Mouse (Mus musculus) lung, adult 2 months (tissue): ENCODE results near the gene Cdc14b. TPM values are rescaled to one million over a fixed set of nuclear protein-coding genes. Genes with fewer than 3 reads are reported as not detected.

Experiments used
- DNase-seq: peaks from one replicate; pipeline ENCODE4 v3.0.0; 2022
- H3K4me1 ChIP-seq: fragments of 200-500 bp; 2 replicates; pipeline ENCODE4 v1.6.1; 2011; ENCODE audit warnings: low read length; ENCODE audit not compliant: control insufficient read depth, insufficient read depth
- H3K4me3 ChIP-seq: fragments of 200-500 bp; replicated peaks from 2 replicates; pipeline ENCODE3; 2011; ENCODE audit warnings: low read depth, mild to moderate bottlenecking, control low read depth, low read length; ENCODE audit errors: extremely low read depth
- CTCF ChIP-seq: fragments of 200-500 bp; IDR thresholded peaks from 2 replicates; pipeline ENCODE4 v1.5.1; 2011; ENCODE audit warnings: mild to moderate bottlenecking, low read length, control low read depth; ENCODE audit not compliant: insufficient read depth
- POLR2A ChIP-seq: fragments of 200-500 bp; IDR thresholded peaks from 2 replicates; pipeline ENCODE4 v1.6.1; 2011; ENCODE audit warnings: low read depth, mild to moderate bottlenecking, control low read depth, low read length, borderline replicate concordance; ENCODE audit errors: extremely low read depth
- WGBS: fragments of 180-500 bp; shearing (Covaris S2); methylation state at CpG from one replicate; pipeline ENCODE4 v1.1.7; 2018; 5-methylcytosine and 5-hydroxymethylcytosine counted together
- polyA plus RNA-seq: library from polyadenylated mRNA; depleted of rRNA; stranded (reverse); fragments of >200 nt; gene quantifications from 2 replicates; pipeline ENCODE4 v1.2.3, GENCODE M21; 2012

Cdc14b gene
- polyA plus RNA-seq, 1 experiment = 6.6 TPM

DNA sequence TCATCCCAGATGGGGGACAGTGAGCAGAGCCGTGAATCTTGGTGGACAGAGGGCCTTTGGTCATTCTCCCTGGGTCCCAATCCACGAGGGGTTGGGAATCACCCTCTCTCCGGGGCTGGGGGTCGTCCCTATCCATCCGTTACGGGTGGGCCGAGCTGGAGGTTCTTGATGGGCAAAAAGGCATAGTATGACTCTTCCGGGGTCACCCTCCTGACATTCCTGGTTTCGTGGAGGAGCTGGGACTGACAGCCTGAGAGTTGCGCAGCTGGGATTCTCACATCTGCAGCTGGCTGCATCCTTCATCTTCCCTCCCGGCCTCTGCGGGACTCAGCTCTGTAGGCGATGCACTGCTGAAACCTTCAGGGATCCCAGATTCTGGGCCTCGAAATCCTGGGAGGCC lies 112.5 kb downstream of the Cdc14b start:
- WGBS = 10% methylated on average over 14 of the region's 14 CpGs
- Histone ChIP-seq H3K4me3 (peak overlapping the region; percentile 78), H3K4me1 (peaks cover 13% of the 10 kb centered on the region)
- no peak for DNase-seq
- TF ChIP-seq POLR2A = no peak

DNA sequence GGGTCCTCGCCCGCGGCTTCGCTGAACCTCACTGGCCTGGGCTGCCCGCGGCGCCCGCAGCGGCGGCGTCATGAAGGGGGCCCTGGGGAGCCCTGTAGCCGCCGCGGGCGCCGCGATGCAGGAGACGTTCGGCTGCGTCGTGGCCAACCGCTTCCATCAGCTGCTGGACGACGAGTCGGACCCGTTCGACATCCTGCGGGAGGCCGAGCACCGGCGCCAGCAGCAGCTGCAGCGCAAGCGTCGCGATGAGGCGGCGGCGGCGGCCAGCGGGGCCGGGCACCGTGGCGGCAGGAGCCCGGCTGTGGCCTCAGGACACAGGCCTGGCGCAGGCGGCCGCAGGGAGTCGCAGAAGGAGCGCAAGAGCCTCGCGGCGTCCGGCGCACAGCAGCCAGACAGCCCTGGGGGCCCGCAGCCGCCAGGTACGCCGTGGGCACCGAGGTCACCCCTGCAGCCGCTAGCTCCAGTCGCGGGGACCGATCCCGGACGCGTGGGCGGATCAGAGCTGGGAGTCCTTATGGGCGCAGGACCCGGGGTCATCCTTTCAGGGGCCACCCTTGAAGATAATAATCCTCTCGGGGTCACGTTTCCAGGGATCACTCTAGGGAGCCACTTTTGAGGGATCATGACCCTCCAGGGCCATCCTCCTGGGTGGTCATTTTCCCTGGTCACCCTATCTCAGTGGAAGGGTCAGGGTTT lies 113.0 kb downstream of the Cdc14b start:
- DNase-seq = no peak
- TF ChIP-seq CTCF (no peak), POLR2A (no peak; the same call in 1 of the 2 replicates)
- Histone ChIP-seq H3K4me3 (peak overlapping the region; percentile 78), H3K4me1 (peaks cover 13% of the 10 kb centered on the region)
- under 1% methylated on average over 71 of the region's 71 CpGs for WGBS

DNA sequence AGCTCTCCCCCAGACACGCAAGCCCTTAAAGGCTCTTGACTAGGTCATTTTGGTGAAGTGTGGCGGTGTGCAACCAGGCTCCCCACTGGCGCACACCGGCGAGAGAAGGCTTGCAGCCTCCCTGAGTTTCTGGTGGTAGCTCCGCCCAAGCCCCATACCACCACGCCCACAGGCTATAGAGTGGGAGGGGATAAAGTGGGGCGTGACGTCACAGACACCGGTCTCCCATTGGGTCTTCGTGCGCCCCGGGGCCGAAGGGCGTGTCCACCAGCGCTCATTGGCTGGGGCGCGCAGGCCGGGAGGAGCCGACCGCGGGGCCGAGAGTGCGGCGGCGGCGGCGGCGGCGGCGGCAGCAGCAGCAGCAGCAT lies 113.6 kb downstream of the Cdc14b start, which contains the start of gene Habp4:
Gene Habp4 (plus strand): TSS at position 277 of the 368 bp plus-strand sequence.
- under 1% methylated on average over 27 of the region's 31 CpGs for WGBS
- peak; percentile 98 for DNase-seq
- TF ChIP-seq POLR2A (no peak; the same call in 1 of the 2 replicates), CTCF (no peak)
- Histone ChIP-seq H3K4me3 (peak within 1 kb of the TSS; percentile 84), H3K4me1 (peaks cover 13% of the 10 kb centered on the region)

DNA sequence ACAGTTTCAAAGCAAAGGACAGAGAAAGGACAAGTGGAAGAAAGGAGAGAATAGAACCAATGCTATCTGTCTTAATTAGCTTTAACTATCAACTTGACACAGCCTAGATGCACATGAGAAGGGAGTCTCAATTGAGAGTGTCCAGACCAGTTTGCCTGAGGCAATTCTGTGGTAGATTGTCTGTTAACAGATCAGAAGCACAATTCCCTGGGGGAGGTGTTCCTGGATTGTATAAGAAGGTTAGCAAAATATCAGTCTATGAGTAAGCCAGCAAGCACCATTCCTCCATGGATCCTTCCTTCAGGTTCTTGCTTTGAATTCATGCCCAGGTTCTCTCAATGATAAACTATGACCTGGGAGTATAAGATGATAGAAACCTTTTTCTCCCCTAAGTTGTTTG lies 118.1 kb downstream of the Cdc14b start:
- TF ChIP-seq CTCF (no peak), POLR2A (no peak)
- DNase-seq = no peak
- Histone ChIP-seq H3K4me1 (peaks cover 5% of the 10 kb centered on the region), H3K4me3 (no peak overlapping the region)

DNA sequence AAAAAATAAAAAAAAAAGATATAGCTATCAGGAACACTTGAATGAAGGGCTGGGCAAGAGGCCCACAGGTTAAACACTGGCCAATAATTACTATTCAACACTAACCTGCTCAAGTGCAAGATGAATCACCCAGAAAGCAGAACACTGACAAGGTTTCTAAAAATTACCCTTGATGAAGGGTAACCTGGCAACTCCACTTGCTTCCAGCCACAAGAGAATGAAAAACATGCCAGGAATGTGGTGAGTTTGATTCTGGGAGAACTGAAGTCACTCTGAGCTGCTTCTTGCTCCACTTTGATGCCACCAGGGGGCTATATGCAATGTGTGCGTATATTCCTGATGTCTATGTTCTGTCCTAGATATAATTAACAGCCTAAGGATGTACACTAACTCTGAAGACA lies 119.9 kb downstream of the Cdc14b start:
- Histone ChIP-seq H3K4me1 (no peaks in the 10 kb centered on the region), H3K4me3 (no peak overlapping the region)
- 23% methylated on average over 1 of the region's 1 CpGs for WGBS
- DNase-seq = peak; percentile 54
- no peak for TF ChIP-seq CTCF
- TF ChIP-seq POLR2A = no peak

DNA sequence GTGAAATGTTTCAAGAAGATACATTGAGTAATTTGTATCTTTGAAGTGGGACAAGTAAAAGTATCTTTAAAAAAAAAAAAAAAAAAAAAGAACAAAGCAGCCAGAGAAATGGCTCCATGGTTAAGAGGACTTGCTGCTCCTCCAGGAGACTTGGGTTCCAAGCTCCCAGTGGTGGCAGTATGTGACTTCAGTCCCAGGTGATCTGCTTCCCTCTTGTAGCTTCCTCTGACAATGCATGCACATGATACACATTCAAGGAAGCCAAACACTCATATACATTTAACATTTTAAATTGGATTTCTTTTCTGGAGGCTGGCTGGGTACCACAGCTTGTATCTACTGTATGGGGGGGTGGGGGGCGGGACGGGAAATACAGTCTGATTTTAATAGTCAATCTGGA lies 120.4 kb downstream of the Cdc14b start:
- no peak for DNase-seq
- Histone ChIP-seq H3K4me1 (no peaks in the 10 kb centered on the region), H3K4me3 (no peak overlapping the region)
- WGBS = 59% methylated on average over 2 of the region's 2 CpGs
- TF ChIP-seq CTCF (no peak), POLR2A (no peak)

DNA sequence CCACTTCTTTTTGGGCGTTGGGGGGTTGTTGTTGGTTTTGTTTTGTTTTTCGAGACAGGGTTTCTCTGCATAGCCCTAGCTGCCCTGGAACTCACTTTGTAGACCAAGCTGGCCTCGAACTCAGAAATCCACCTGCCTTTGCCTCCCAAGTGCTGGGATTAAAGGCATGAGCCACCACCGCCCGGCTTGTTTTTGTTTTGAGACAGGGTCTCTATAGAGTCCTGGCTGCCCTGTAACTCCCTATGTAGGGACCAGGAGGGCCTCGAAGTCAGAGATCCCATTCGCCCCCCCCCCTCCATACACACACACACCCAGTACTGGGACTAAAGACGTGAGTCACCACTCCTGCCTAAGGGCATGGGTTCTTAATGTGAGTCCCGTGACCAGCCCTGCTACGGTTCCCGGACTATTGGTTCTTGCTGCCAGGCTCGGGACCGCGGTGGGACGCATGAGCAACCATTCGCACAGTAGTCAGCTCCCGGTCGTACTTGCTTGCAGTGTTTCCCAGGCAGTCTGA lies 121.3 kb downstream of the Cdc14b start:
- Histone ChIP-seq H3K4me1 (no peaks in the 10 kb centered on the region), H3K4me3 (peak overlapping the region; percentile 10)
- WGBS = 1% methylated on average over 18 of the region's 18 CpGs
- peak; percentile 42; the same call in 1 of the 2 replicates for TF ChIP-seq POLR2A
- no peak for TF ChIP-seq CTCF
- peak; percentile 65 for DNase-seq

DNA sequence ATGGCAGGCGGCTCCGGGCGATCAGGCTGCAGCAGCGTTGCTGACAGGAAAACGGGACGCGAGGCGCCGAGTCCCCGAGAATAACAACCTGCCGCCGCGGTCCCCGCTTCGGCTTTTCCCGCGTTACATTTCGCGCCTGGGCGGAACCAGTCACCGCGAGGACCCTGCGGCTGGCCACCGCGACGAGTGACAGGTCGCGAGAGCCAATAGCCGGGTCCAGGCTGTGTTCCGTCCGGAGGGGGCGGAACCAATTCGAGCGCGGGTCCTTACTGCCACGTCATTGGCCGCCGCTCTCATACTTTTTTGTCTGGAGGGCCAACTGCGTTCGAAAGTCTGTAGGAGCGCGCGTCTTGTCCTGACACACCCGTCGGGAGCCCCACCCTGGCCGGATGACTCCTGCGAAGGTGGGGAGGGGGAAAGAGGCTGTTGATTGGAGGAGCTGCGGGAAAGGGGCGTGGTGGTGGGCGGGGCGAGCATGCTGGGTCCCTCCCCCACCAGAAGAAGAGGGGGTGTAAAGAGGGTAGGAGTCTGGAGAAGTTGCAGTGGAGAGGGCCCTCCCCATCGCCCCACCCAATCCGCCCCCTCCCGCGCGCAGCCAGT lies 121.9 kb downstream of the Cdc14b start, which contains the start of gene Zfp367:
Gene Zfp367 (minus strand): TSS at position 120 of the 600 bp plus-strand sequence.
- DNase-seq = peak; percentile 98
- Histone ChIP-seq H3K4me3 (peak within 1 kb of the TSS; percentile 86), H3K4me1 (no peaks in the 10 kb centered on the region)
- TF ChIP-seq CTCF (no peak), POLR2A (no peak)
- WGBS = under 1% methylated on average over 55 of the region's 56 CpGs

DNA sequence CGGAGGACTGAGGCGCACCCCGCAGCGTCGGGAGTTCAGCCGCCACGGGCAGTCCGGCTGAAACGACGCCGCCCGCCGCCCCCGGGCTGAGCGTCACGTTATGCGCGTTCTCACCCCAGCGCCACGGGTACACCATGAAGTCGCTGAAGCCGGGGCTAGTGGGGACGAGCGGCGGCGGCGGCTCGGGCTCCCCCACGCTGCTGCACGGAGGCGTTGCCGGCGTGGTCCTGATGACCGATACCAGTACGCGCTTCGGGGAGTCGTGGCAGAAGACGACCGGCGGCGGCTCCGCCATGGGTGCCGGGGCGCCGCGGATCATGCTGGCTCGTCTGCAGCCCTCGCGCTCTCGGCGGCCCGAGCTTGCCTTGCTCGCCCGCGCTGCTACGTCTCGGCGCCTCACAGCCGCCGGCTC lies 122.4 kb downstream of the Cdc14b start:
- WGBS = under 1% methylated on average over 61 of the region's 61 CpGs

More for the DNA sequence above, 122.4 kb downstream of the Cdc14b start:
- no peak for TF ChIP-seq CTCF
- TF ChIP-seq POLR2A = no peak
- Histone ChIP-seq H3K4me1 (no peaks in the 10 kb centered on the region), H3K4me3 (peak overlapping the region; percentile 86)
- no peak for DNase-seq
